Mouse (Mus musculus): ENCODE results near the gene Pagr1b. TPM values are rescaled to one million over a fixed set of nuclear protein-coding genes. Genes with fewer than 3 reads are reported as not detected.

Gene Pagr1b
- polyA plus RNA-seq, 1 experiment from 2014 or later: not detected

- Histone ChIP-seq H3K4me1 (ENCODE audit: control insufficient read depth, insufficient read depth, low read length) (peaks cover 60% of the 10 kb centered on the region), H3K4me2 (replicated peaks; ENCODE audit: low read depth, low read length) (peak overlapping the region; percentile 87), H3K9ac (replicated peaks; ENCODE audit: low read depth, low read length) (0 out of 2 replicates have a peak overlapping the region, but pooled peaks have one; percentile 45), H3K27me3 (ENCODE audit: control insufficient read depth, insufficient read depth, low read length) (no peaks in the 10 kb centered on the region), H3K36me3 (ENCODE audit: control insufficient read depth, insufficient read depth, low read length) (peaks cover 30% of the 10 kb centered on the region), H3K27ac (ENCODE audit: low read length) (peak overlapping the region; percentile 86), H3K4me3 (ENCODE audit: low read depth, low read length) (peak overlapping the region; percentile 51), H3K9me3 (ENCODE audit: control insufficient read depth, low read depth, low read length) (no peaks in the 10 kb centered on the region)
- ATAC-seq (ENCODE audit: insufficient number of reproducible peaks, insufficient read depth, low FRiP score, low read depth): no peak
- WGBS: 32% methylated on average over 5 of the region's 5 CpGs
Measured at GRCm38 (mm10) chr7:127021563-127022527, 5.6 kb upstream of the Pagr1b start.

GRCm38 (mm10) chr7:127020901-127021562, 4.7 kb upstream of the Pagr1b start, which contains the start of the genes Gm42742 and Prrt2:
Gene Gm42742 (minus strand): TSS chr7:127021097.
Gene Prrt2 (minus strand): TSS chr7:127021211.
- Histone ChIP-seq H3K4me1 (ENCODE audit: control insufficient read depth, insufficient read depth, low read length) (peaks cover 62% of the 10 kb centered on the region), H3K4me3 (ENCODE audit: low read depth, low read length) (peak within 1 kb of the TSS; percentile 51), H3K36me3 (ENCODE audit: control insufficient read depth, insufficient read depth, low read length) (peaks cover 30% of the 10 kb centered on the region), H3K27me3 (ENCODE audit: control insufficient read depth, insufficient read depth, low read length) (no peaks in the 10 kb centered on the region), H3K27ac (ENCODE audit: low read length) (peak within 1 kb of the TSS; percentile 86), H3K9ac (replicated peaks; ENCODE audit: low read depth, low read length) (peak within 1 kb of the TSS; percentile 45), H3K4me2 (replicated peaks; ENCODE audit: low read depth, low read length) (peak within 1 kb of the TSS; percentile 87), H3K9me3 (ENCODE audit: control insufficient read depth, low read depth, low read length) (no peaks in the 10 kb centered on the region)
- WGBS: under 1% methylated on average over 37 of the region's 37 CpGs
- ATAC-seq (ENCODE audit: insufficient number of reproducible peaks, insufficient read depth, low FRiP score, low read depth): peak; percentile 15; the same call in 1 of the 2 replicates

- Histone ChIP-seq H3K9ac (replicated peaks; ENCODE audit: low read depth, low read length) (peak overlapping the region; percentile 45), H3K36me3 (ENCODE audit: control insufficient read depth, insufficient read depth, low read length) (peaks cover 33% of the 10 kb centered on the region), H3K27me3 (ENCODE audit: control insufficient read depth, insufficient read depth, low read length) (no peaks in the 10 kb centered on the region), H3K27ac (ENCODE audit: low read length) (peak overlapping the region; percentile 86; the same call in 1 of the 2 replicates), H3K4me3 (ENCODE audit: low read depth, low read length) (peak overlapping the region; percentile 51), H3K9me3 (ENCODE audit: control insufficient read depth, low read depth, low read length) (no peaks in the 10 kb centered on the region), H3K4me2 (replicated peaks; ENCODE audit: low read depth, low read length) (peak overlapping the region; percentile 87), H3K4me1 (ENCODE audit: control insufficient read depth, insufficient read depth, low read length) (peaks cover 68% of the 10 kb centered on the region)
- 22% methylated on average over 5 of the region's 5 CpGs for WGBS
- no peak for ATAC-seq (ENCODE audit: insufficient number of reproducible peaks, insufficient read depth, low FRiP score, low read depth)
Measured at GRCm38 (mm10) chr7:127020491-127020890, 4.2 kb upstream of the Pagr1b start.

- peak overlapping the region; percentile 86 for H3K27ac ChIP-seq (ENCODE audit: low read length)
- WGBS: 50% methylated on average over 3 of the region's 3 CpGs
- no peak overlapping the region; the same call in 1 of the 2 replicates for H3K9ac ChIP-seq (replicated peaks; ENCODE audit: low read depth, low read length)
- no peaks in the 10 kb centered on the region for H3K9me3 ChIP-seq (ENCODE audit: control insufficient read depth, low read depth, low read length)
- H3K27me3 ChIP-seq (ENCODE audit: control insufficient read depth, insufficient read depth, low read length): no peaks in the 10 kb centered on the region
- H3K4me3 ChIP-seq (ENCODE audit: low read depth, low read length): peak overlapping the region; percentile 51
- peaks cover 37% of the 10 kb centered on the region for H3K36me3 ChIP-seq (ENCODE audit: control insufficient read depth, insufficient read depth, low read length)
- peak overlapping the region; percentile 87 for H3K4me2 ChIP-seq (replicated peaks; ENCODE audit: low read depth, low read length)
- H3K4me1 ChIP-seq (ENCODE audit: control insufficient read depth, insufficient read depth, low read length): peaks cover 72% of the 10 kb centered on the region
- no peak for ATAC-seq (ENCODE audit: insufficient number of reproducible peaks, insufficient read depth, low FRiP score, low read depth)
Measured at GRCm38 (mm10) chr7:127020031-127020430, 3.7 kb upstream of the Pagr1b start.

- peak overlapping the region; percentile 86; the same call in 1 of the 2 replicates for H3K27ac ChIP-seq (ENCODE audit: low read length)
- WGBS: 77% methylated on average over 14 of the region's 14 CpGs
Measured at GRCm38 (mm10) chr7:127019306-127019960, 3.1 kb upstream of the Pagr1b start.

GRCm38 (mm10) chr7:127018416-127019305, 2.4 kb upstream of the Pagr1b start:
- H3K27ac ChIP-seq (ENCODE audit: low read length): peak overlapping the region; percentile 97; the same call in 1 of the 2 replicates
- no peak overlapping the region for H3K4me3 ChIP-seq (ENCODE audit: low read depth, low read length)
- H3K36me3 ChIP-seq (ENCODE audit: control insufficient read depth, insufficient read depth, low read length): peaks cover 29% of the 10 kb centered on the region
- ATAC-seq (ENCODE audit: insufficient number of reproducible peaks, insufficient read depth, low FRiP score, low read depth): no peak
- peak overlapping the region; percentile 87; the same call in 1 of the 2 replicates for H3K4me2 ChIP-seq (replicated peaks; ENCODE audit: low read depth, low read length)
- H3K9ac ChIP-seq (replicated peaks; ENCODE audit: low read depth, low read length): 0 out of 2 replicates have a peak overlapping the region, but pooled peaks have one; percentile 4
- 63% methylated on average over 15 of the region's 15 CpGs for WGBS
- no peaks in the 10 kb centered on the region for H3K27me3 ChIP-seq (ENCODE audit: control insufficient read depth, insufficient read depth, low read length)
- H3K9me3 ChIP-seq (ENCODE audit: control insufficient read depth, low read depth, low read length): no peaks in the 10 kb centered on the region
- peaks cover 71% of the 10 kb centered on the region for H3K4me1 ChIP-seq (ENCODE audit: control insufficient read depth, insufficient read depth, low read length)

More at GRCm38 (mm10) chr7:127019306-127019960, 3.1 kb upstream of the Pagr1b start:
- Histone ChIP-seq H3K4me1 (ENCODE audit: control insufficient read depth, insufficient read depth, low read length) (peaks cover 74% of the 10 kb centered on the region), H3K27me3 (ENCODE audit: control insufficient read depth, insufficient read depth, low read length) (no peaks in the 10 kb centered on the region), H3K36me3 (ENCODE audit: control insufficient read depth, insufficient read depth, low read length) (peaks cover 36% of the 10 kb centered on the region), H3K9ac (replicated peaks; ENCODE audit: low read depth, low read length) (no peak overlapping the region), H3K9me3 (ENCODE audit: control insufficient read depth, low read depth, low read length) (no peaks in the 10 kb centered on the region), H3K4me3 (ENCODE audit: low read depth, low read length) (peak overlapping the region; percentile 51), H3K4me2 (replicated peaks; ENCODE audit: low read depth, low read length) (peak overlapping the region; percentile 87)
- no peak for ATAC-seq (ENCODE audit: insufficient number of reproducible peaks, insufficient read depth, low FRiP score, low read depth)

- Histone ChIP-seq H3K36me3 (ENCODE audit: control insufficient read depth, insufficient read depth, low read length) (peaks cover 25% of the 10 kb centered on the region), H3K27ac (ENCODE audit: low read length) (peak overlapping the region; percentile 97; the same call in 1 of the 2 replicates), H3K9ac (replicated peaks; ENCODE audit: low read depth, low read length) (no peak overlapping the region), H3K9me3 (ENCODE audit: control insufficient read depth, low read depth, low read length) (no peaks in the 10 kb centered on the region), H3K4me1 (ENCODE audit: control insufficient read depth, insufficient read depth, low read length) (peaks cover 64% of the 10 kb centered on the region), H3K4me2 (replicated peaks; ENCODE audit: low read depth, low read length) (peak overlapping the region; percentile 79; the same call in 1 of the 2 replicates), H3K4me3 (ENCODE audit: low read depth, low read length) (no peak overlapping the region), H3K27me3 (ENCODE audit: control insufficient read depth, insufficient read depth, low read length) (no peaks in the 10 kb centered on the region)
- ATAC-seq (ENCODE audit: insufficient number of reproducible peaks, insufficient read depth, low FRiP score, low read depth): no peak
- 39% methylated on average over 6 of the region's 6 CpGs for WGBS
Measured at GRCm38 (mm10) chr7:127017950-127018345, 1.7 kb upstream of the Pagr1b start.
